Mouse (Mus musculus): ENCODE measurements around the gene Pak6.
A peak's percentile ranks its signal among the peaks of the same experiment; 100 is the strongest.

Gene Pak6

GRCm38 (mm10) chr2:118665616-118666015 is 2.5 kb downstream of the Pak6 start:
- no peak for DNase-seq (ENCODE audit: low spot score)

- peak; percentile 6 for DNase-seq (ENCODE audit: low spot score)
Measured at GRCm38 (mm10) chr2:118667181-118667580, 4.1 kb downstream of the Pak6 start.

- no peak for DNase-seq (ENCODE audit: low spot score)
Measured at GRCm38 (mm10) chr2:118669245-118669644, 6.1 kb downstream of the Pak6 start.

- DNase-seq (ENCODE audit: low spot score) = no peak
Measured at GRCm38 (mm10) chr2:118669785-118670184, 6.7 kb downstream of the Pak6 start.

- no peak for DNase-seq (ENCODE audit: low spot score)
Measured at GRCm38 (mm10) chr2:118671728-118672127, 8.6 kb downstream of the Pak6 start.

- no peak for DNase-seq (ENCODE audit: low spot score)
Measured at GRCm38 (mm10) chr2:118673686-118674465, 10.8 kb downstream of the Pak6 start.

- DNase-seq (ENCODE audit: low spot score) = no peak
Measured at GRCm38 (mm10) chr2:118674500-118674899, 11.4 kb downstream of the Pak6 start.

- peak; percentile 44 for DNase-seq (ENCODE audit: low spot score)
Measured at GRCm38 (mm10) chr2:118676839-118677741, 14.0 kb downstream of the Pak6 start.

GRCm38 (mm10) chr2:118677817-118678216 is 14.7 kb downstream of the Pak6 start:
- no peak for DNase-seq (ENCODE audit: low spot score)

- no peak for DNase-seq (ENCODE audit: low spot score)
Measured at GRCm38 (mm10) chr2:118679577-118679976, 16.5 kb downstream of the Pak6 start.

GRCm38 (mm10) chr2:118680926-118681325 is 17.8 kb downstream of the Pak6 start:
- DNase-seq (ENCODE audit: low spot score) = no peak

GRCm38 (mm10) chr2:118682544-118683260 is 19.6 kb downstream of the Pak6 start:
- no peak for DNase-seq (ENCODE audit: low spot score)

GRCm38 (mm10) chr2:118685088-118685487 is 22.0 kb downstream of the Pak6 start:
- DNase-seq (ENCODE audit: low spot score) = no peak

GRCm38 (mm10) chr2:118686693-118687092 is 23.6 kb downstream of the Pak6 start:
- DNase-seq (ENCODE audit: low spot score) = no peak

- DNase-seq (ENCODE audit: low spot score) = no peak
Measured at GRCm38 (mm10) chr2:118687791-118688190, 24.7 kb downstream of the Pak6 start.

- no peak for DNase-seq (ENCODE audit: low spot score)
Measured at GRCm38 (mm10) chr2:118689875-118690274, 26.8 kb downstream of the Pak6 start.

GRCm38 (mm10) chr2:118693370-118693966 is 30.4 kb downstream of the Pak6 start:
- DNase-seq (ENCODE audit: low spot score) = no peak

- peak; percentile 87 for DNase-seq (ENCODE audit: low spot score)
Measured at GRCm38 (mm10) chr2:118695677-118696232, 32.7 kb downstream of the Pak6 start.

GRCm38 (mm10) chr2:118696451-118697308 is 33.6 kb downstream of the Pak6 start:
- no peak for DNase-seq (ENCODE audit: low spot score)

- DNase-seq (ENCODE audit: low spot score) = no peak
Measured at GRCm38 (mm10) chr2:118697311-118697877, 34.3 kb downstream of the Pak6 start.
